Mouse (Mus musculus) spleen, adult 18-20 months (tissue): Measurements from ENCODE around the gene Krt79.

ENCODE experiments used
- DNase-seq, 2 experiments: peaks; one replicate each; pipeline ENCODE4 v3.0.0; 2022; ENCODE audit warnings: mixed read lengths in 2 of 2

The Krt79 gene

GRCm38 (mm10) chr15:101929666-101930065 lies 10.5 kb downstream of the Krt79 start:
- DNase-seq: no peak

DNA sequence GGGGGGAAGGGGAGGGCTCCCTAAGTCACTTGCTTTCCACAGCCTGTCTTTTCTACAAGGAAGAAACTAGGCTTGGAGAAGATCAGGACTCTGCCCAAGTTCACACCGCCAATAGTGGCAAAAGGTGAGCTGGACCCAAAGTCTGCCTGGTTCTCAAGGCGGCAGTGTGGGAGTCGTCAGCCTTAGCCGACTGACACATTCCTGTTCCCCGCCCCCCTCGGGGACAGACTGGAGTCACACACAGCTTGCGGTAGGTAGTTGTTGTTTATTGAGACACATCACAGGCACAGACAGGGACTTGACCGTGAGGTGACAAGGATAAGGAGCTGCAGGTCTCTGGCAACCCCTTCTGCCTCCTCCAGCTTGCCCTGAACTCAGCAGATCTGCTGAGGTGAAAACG lies 11.0 kb downstream of the Krt79 start:
- DNase-seq: no peak

GRCm38 (mm10) chr15:101927340-101928080 lies 12.6 kb downstream of the Krt79 start:
- DNase-seq: no peak

GRCm38 (mm10) chr15:101925041-101925440 lies 15.1 kb downstream of the Krt79 start:
- no peak for DNase-seq

GRCm38 (mm10) chr15:101924635-101925034 lies 15.5 kb downstream of the Krt79 start, which contains the start of gene Krt4:
Krt4 (minus strand) TSS chr15:101924735.
- no peak for DNase-seq

DNA sequence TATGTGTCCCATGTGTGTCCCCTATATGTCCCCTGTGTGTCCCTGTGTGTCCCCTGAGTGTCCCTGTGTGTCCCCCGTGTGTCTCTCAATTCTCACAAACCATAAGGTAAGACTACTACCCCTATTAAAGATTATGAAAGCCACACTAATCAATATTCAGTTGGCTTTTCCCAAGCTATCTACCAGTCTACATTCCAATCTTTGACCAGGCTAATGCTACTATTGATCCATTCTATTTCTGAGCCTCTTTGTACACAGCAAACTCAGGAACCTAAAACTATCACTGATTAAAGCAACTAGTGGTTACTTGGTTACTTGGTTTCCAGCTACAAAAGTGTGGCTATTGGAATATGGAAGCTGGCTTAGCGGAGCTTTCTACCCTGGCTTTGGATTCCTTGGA lies 17.8 kb downstream of the Krt79 start:
- no peak for DNase-seq

- DNase-seq: no peak
Observed at GRCm38 (mm10) chr15:101916072-101916471, 24.1 kb downstream of the Krt79 start.

DNA sequence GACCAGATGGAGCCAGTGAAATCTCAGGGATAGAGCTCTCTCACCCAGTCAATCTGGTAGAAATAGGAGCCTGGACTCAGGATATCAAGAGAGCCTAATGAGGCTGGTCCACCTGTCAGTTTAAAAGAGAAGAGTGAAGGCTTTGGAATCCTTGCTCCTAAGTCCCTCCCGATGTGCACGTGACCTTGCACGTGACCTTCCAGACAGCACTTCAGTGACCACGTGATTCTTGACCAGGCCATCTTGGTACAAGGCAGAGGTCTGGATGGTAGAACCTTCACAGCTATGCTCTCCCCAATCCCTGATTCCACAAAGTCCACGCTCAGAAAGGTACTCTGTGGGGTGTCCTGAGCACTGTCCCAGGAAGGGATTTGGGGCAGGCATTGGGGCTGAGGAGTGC lies 35.3 kb downstream of the Krt79 start:
- no peak for DNase-seq

- no peak for DNase-seq
Observed at GRCm38 (mm10) chr15:101902171-101903149, 37.7 kb downstream of the Krt79 start.

DNA sequence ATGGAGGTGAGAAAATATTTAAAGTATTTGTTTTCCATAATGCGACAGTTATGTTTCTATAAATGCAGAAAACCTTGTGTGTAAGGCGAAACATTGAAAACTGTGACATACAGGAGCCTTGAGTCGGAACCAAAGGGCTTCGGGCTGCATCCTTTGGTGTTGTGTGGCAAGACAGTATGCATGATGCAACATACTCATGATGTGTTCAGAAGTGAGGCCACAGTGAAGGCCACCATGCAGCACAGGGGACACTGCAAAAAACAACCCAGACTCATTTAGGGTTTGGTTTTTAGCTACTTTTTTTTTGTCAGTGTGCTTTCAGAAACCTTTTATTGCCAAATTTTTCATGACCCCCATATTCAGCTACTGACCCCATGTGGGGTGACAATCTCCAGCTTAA lies 44.9 kb downstream of the Krt79 start:
- no peak for DNase-seq

DNA sequence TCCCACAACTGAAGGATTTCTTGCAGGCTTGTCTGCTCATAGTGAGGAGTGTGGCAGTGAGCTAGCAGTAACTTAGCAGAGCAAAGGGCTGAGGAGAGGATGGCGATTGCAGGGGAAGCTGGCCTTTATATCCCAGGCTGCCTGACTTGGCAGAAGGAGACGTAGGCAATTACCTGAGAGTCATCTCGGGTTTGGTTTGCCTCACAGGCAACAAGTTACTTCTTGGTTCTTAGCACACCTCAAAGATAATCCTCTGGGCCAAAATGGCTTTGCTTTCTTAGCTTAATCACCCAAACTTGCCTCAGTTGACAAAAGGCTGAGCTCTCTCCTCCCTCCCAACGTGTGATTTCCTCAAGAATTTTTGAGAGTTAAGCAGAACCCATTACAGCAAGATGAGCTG lies 47.3 kb downstream of the Krt79 start, which contains the start of gene Krt76:
Krt76 (minus strand) TSS at position 101 of the 400 bp plus-strand sequence.
- no peak for DNase-seq

DNA sequence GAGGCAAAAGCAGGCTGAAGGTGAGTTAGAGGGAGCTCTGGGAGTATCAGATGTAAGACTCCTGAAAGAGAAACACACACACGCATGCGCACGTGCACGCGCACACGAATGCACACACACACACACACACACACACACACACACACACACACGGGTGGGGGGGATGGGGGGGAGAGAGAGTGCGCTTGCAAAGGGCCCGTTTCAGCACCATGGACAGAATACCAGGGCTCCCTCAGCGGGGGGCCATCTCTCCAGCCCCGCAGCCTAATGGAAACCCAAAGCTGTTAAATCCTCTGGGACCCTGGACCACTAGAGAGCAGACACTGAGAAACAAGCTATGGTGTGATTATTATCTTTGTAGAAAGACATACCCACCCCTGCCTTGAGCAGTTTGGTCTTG lies 60.3 kb downstream of the Krt79 start:
- DNase-seq: no peak
